Mouse (Mus musculus) forebrain, postnatal 0 days (tissue): Measurements from ENCODE around the gene Isg20l2. TPM values are rescaled to one million over a fixed set of nuclear protein-coding genes. Genes with fewer than 3 reads are reported as not detected.

Experiments
- ATAC-seq: fragments of 200-750 bp; cut with Nextera tagmentation; 2 replicates; pipeline ENCODE4 v1.8.0; 2017; ENCODE audit warnings: mild to moderate bottlenecking, moderate library complexity
- DNase-seq: peaks from one replicate; pipeline ENCODE4 v3.0.0-alpha.2; 2015
- H3K27ac ChIP-seq: fragments of 300-500 bp; sonication (generic); 2 replicates; pipeline ENCODE4 v1.5.1; 2014; ENCODE audit warnings: low read depth, mild to moderate bottlenecking, antibody characterized with exemption, low read length, moderate library complexity, mixed read lengths
- H3K27me3 ChIP-seq: fragments of 300-500 bp; sonication (generic); 2 replicates; pipeline ENCODE4 v1.6.1; 2014; ENCODE audit warnings: mild to moderate bottlenecking, low read length, mixed read lengths; ENCODE audit not compliant: insufficient read depth
- H3K36me3 ChIP-seq: fragments of 300-500 bp; sonication (generic); 2 replicates; pipeline ENCODE4 v1.6.1; 2014; ENCODE audit warnings: mild to moderate bottlenecking, moderate library complexity; ENCODE audit not compliant: insufficient read depth
- H3K4me1 ChIP-seq: fragments of 300-500 bp; sonication (generic); 2 replicates; pipeline ENCODE4 v1.6.1; 2014; ENCODE audit warnings: antibody characterized with exemption; ENCODE audit not compliant: insufficient read depth
- H3K4me2 ChIP-seq: fragments of 300-500 bp; sonication (generic); 2 replicates; pipeline ENCODE4 v1.6.1; 2014; ENCODE audit warnings: low read depth, mild to moderate bottlenecking, moderate library complexity
- H3K4me3 ChIP-seq: fragments of 300-500 bp; sonication (generic); 2 replicates; pipeline ENCODE4 v1.5.1; 2014; ENCODE audit warnings: low read depth, low read length, mixed read lengths
- H3K9ac ChIP-seq: fragments of 300-500 bp; sonication (generic); 2 replicates; pipeline ENCODE4 v1.6.1; 2014; ENCODE audit warnings: mild to moderate bottlenecking
- H3K9me3 ChIP-seq: fragments of 300-500 bp; sonication (generic); 2 replicates; pipeline ENCODE4 v1.6.1; 2016; ENCODE audit warnings: low read length
- CTCF ChIP-seq: sonication (generic); IDR thresholded peaks from 2 replicates; pipeline ENCODE4 v1.5.1; 2016; ENCODE audit warnings: antibody characterized with exemption, control low read depth, low read depth
- WGBS: fragments of 180-500 bp; shearing (Covaris S2); extraction: QIAGEN DNeasy Blood & Tissue Kit; methylation state at CpG from one replicate; pipeline ENCODE4 v1.1.7; 2014; 5-methylcytosine and 5-hydroxymethylcytosine counted together
- polyA plus RNA-seq: library from polyadenylated mRNA; unstranded; fragments of >200 nt; fragmentation: Nextera tagmentation; extraction: Ambion mirVana; gene quantifications from 2 replicates; pipeline ENCODE4 v1.2.1, GENCODE M21; 2015
- total RNA-seq: library from RNA; depleted of rRNA; stranded (reverse); fragments of >200 nt; gene quantifications from 2 replicates; pipeline ENCODE4 v1.2.3, GENCODE M21; 2014

Isg20l2 gene
- total and polyA plus RNA-seq, 2 experiments from 2014 or later: 19.3 to 31.9 TPM

DNA sequence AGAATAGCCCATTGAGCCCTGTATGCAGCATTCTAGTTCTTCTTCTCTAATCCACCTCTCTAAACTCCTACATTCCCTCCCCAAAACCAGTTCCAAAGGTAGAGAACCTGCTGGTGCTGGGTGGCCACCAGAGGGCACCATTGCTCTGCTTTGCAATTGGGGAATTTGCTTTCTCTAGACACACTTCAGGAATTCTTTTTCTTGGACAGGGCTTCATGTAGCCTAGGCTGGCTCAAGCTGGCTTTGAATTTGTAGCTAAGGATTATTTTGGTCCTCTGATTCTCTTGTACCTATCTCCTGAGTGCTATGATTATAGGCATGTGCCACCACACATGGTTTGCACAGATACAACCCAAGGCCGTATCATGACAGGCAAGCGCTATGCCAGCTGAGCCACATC is 5.7 kb downstream of the Isg20l2 start:
- peak; percentile 76 for ATAC-seq

DNA sequence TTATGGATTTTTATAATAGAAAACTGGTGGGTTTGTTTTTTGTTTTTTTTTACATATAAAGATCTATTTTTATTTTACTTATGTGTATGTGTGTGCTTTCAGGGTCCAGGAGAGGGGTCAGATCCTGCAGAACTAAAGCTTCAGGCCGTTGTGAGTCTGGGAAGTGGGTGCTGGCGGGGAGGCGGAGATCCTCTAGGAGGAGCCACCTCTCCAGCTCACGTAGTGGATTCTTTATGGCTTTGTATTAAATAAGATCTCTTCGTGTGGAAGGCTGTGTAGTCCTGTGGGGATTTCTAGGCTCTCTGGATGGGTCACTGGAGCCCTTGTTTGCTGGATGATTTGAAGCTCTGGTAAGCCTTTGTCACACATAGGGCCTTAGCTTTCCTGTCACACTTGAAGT is 10.5 kb downstream of the Isg20l2 start:
- Histone ChIP-seq H3K4me1 (no peaks in the 10 kb centered on the region), H3K27me3 (no peaks in the 10 kb centered on the region), H3K36me3 (peaks cover 57% of the 10 kb centered on the region), H3K4me2 (no peak overlapping the region), H3K4me3 (no peak overlapping the region), H3K27ac (no peak overlapping the region), H3K9me3 (no peaks in the 10 kb centered on the region), H3K9ac (no peak overlapping the region)
- WGBS: 57% methylated on average over 5 of the region's 5 CpGs
- DNase-seq (no peak), ATAC-seq (no peak)
- no peak for TF ChIP-seq CTCF

More for the DNA sequence above, 5.7 kb downstream of the Isg20l2 start:
- no peaks in the 10 kb centered on the region for H3K4me1 ChIP-seq
- no peaks in the 10 kb centered on the region for H3K9me3 ChIP-seq
- H3K9ac ChIP-seq: no peak overlapping the region; the same call in 1 of the 2 replicates
- no peaks in the 10 kb centered on the region for H3K27me3 ChIP-seq
- TF ChIP-seq CTCF: peak; percentile 95
- no peak overlapping the region for H3K4me3 ChIP-seq
- no peak overlapping the region for H3K27ac ChIP-seq
- 95% methylated on average over 2 of the region's 2 CpGs for WGBS
- peaks cover 61% of the 10 kb centered on the region for H3K36me3 ChIP-seq
- no peak overlapping the region for H3K4me2 ChIP-seq
- peak; percentile 85 for DNase-seq

DNA sequence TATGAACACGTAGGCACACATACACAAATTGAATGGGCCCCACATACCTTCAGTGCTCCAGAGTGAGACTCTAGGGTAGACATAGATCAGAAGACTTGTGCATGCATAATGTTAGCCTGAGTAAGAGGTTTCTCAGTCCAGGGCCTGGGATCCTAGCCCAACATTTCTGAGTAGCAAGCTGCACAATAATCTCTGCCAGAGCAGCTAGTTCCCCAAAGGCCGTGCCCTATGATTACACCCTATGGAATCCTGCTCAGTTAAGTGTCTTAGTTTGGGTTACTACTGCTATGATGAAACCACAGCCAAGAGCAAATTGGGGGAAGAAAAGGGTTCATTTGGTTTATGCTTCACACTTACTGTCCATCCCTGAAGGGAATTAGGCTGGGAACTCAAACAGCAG is 12.4 kb downstream of the Isg20l2 start:
- Histone ChIP-seq H3K27ac (no peak overlapping the region), H3K4me3 (no peak overlapping the region), H3K4me2 (no peak overlapping the region), H3K27me3 (no peaks in the 10 kb centered on the region), H3K36me3 (peaks cover 49% of the 10 kb centered on the region), H3K9me3 (no peaks in the 10 kb centered on the region), H3K4me1 (0 out of 2 replicates have a peak, but pooled peaks cover 4% of the 10 kb centered on the region), H3K9ac (no peak overlapping the region)
- ATAC-seq: no peak
- no peak for DNase-seq
- no peak for TF ChIP-seq CTCF
- 93% methylated on average over 2 of the region's 2 CpGs for WGBS

DNA sequence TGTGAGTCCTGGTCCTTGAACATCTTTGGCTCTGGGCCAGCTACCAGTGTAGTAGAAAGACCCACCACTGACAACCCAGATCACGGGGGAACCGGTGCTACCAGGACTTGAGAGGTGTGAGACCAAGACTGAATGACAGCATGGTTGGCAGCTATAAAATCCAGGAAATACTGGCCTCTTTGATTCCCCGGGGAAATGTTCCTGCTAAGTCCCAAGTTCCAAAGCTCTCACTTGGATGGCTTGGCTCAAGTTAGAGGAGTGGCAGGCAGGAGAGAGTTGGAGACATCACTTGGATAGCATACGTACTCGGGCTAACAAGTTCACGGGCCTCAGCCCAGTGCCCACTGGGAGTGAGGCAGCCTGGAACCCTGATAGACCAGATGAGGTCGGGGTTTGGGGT is 13.5 kb downstream of the Isg20l2 start:
- no peak overlapping the region for H3K4me2 ChIP-seq
- H3K27ac ChIP-seq: no peak overlapping the region
- H3K4me1 ChIP-seq: peaks cover 4% of the 10 kb centered on the region; the same call in 1 of the 2 replicates
- no peak for ATAC-seq
- H3K36me3 ChIP-seq: peaks cover 38% of the 10 kb centered on the region
- no peak overlapping the region for H3K9ac ChIP-seq
- TF ChIP-seq CTCF: no peak
- 79% methylated on average over 7 of the region's 7 CpGs for WGBS
- H3K4me3 ChIP-seq: no peak overlapping the region
- H3K9me3 ChIP-seq: no peaks in the 10 kb centered on the region
- no peak for DNase-seq
- H3K27me3 ChIP-seq: no peaks in the 10 kb centered on the region

DNA sequence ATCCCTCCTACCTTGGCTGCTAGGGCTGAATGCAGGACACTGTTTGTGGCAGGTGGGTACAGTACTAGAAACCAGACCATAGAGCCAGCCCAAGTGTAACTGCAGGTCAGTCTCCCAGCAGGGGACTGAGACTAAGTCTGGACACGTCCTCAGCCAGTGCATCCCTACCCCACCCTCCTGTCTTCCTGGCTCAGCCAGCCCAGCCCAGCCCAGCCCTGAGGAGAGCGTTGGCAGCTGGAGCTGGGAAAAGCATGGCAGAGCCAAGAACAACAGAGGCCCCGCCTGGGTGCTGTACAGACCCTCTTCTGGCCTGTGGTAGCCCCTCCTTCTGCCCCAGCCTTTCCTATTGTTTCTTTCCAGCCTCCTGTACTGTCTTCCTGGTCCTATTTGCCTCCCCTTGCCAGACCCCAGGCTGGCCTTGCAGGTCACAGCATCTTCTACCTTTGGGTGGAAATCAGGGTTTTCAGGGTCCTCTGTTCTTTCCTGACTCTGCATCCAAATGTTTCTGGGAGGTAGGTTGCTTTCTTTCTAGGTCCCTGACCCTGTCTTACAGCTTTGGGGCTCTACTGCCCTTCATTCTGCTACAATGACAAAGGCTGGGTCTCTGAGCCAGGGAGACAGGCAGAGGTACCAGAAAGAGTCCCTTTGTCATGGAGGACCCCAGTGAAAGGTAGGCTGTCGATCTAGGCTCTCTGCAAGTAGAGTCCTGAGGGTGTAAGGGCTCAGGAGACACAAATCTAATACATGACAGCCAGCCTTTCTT is 14.9 kb downstream of the Isg20l2 start:
- WGBS: 16% methylated on average over 4 of the region's 4 CpGs
- peaks cover 24% of the 10 kb centered on the region for H3K36me3 ChIP-seq
- ATAC-seq: peak; percentile 40; the same call in 1 of the 2 replicates

DNA sequence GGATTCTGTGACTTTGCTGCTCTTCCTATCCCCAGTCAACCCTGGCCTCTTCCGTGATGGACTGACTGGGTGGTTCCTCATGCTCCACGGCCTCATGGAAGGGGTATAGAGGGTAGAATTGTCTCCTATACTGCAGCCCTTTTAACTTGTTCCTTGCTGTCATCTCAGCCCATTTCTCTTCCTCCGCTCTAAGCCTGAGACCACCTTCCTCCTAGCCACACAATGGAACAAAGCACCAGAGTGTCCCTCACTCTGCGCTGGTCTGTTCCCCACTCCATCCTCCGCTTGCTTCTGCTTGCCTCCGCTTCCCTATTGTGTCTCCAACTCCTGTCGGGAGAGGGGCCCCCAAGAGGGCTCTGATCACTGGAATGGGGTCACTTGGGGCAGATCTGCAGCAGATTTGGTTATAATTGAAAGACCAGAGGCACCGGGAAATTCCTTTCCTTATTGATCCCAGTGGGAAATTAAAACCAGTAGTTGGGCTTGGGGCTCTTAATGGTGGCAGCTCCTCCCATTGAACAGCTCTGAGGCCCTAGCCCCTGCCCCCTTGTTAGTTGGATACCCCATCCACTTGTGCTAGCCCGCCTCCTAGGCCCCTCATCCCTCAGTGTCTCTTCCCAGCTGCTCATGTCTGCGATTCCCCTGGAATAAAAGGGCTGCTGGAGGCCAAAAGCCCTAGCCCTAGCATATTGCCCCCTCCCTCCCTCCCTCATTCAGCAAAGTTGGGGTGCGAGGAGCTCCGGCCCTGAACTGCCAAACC is 15.8 kb downstream of the Isg20l2 start:
- no peaks in the 10 kb centered on the region for H3K9me3 ChIP-seq
- H3K4me1 ChIP-seq: peaks cover 4% of the 10 kb centered on the region; the same call in 1 of the 2 replicates
- no peak for TF ChIP-seq CTCF
- DNase-seq: no peak
- no peak overlapping the region for H3K4me2 ChIP-seq
- H3K9ac ChIP-seq: no peak overlapping the region
- WGBS: 32% methylated on average over 12 of the region's 12 CpGs
- H3K36me3 ChIP-seq: peaks cover 17% of the 10 kb centered on the region
- no peak overlapping the region for H3K27ac ChIP-seq
- no peak for ATAC-seq
- H3K27me3 ChIP-seq: peaks cover 7% of the 10 kb centered on the region; the same call in 1 of the 2 replicates
- no peak overlapping the region for H3K4me3 ChIP-seq

More for the DNA sequence above, 14.9 kb downstream of the Isg20l2 start:
- no peak for TF ChIP-seq CTCF
- no peak overlapping the region for H3K9ac ChIP-seq
- peaks cover 4% of the 10 kb centered on the region; the same call in 1 of the 2 replicates for H3K4me1 ChIP-seq
- no peak overlapping the region for H3K4me2 ChIP-seq
- H3K4me3 ChIP-seq: no peak overlapping the region
- peaks cover 7% of the 10 kb centered on the region; the same call in 1 of the 2 replicates for H3K27me3 ChIP-seq
- no peak overlapping the region for H3K27ac ChIP-seq
- no peaks in the 10 kb centered on the region for H3K9me3 ChIP-seq
- DNase-seq: no peak

DNA sequence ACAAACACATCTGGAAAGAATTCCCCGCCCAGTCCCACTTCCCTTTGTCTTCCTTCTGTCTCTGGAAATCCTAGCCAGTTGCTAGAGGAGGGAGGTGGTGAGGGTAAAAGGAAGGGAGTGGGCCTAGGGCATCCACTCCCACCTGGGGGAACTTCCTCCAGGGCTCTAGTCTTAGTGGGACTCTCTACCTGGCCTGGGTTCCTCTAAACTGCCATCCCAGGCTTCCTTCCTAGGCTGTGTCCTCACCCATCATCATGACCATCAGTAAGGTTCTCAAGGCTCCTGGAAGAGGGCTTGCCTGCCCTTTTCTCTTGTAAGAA is 16.4 kb downstream of the Isg20l2 start:
- H3K27me3 ChIP-seq: peaks cover 7% of the 10 kb centered on the region; the same call in 1 of the 2 replicates
- TF ChIP-seq CTCF: no peak
- no peak overlapping the region for H3K9ac ChIP-seq
- no peak overlapping the region for H3K27ac ChIP-seq
- peaks cover 4% of the 10 kb centered on the region; the same call in 1 of the 2 replicates for H3K4me1 ChIP-seq
- H3K4me2 ChIP-seq: no peak overlapping the region
- peaks cover 11% of the 10 kb centered on the region for H3K36me3 ChIP-seq
- ATAC-seq (no peak), DNase-seq (no peak)
- H3K9me3 ChIP-seq: no peaks in the 10 kb centered on the region
- no peak overlapping the region for H3K4me3 ChIP-seq
- WGBS: 53% methylated on average over 1 of the region's 1 CpGs
